Mouse (Mus musculus): Measurements from ENCODE around the gene Hoxd4.

Gene Hoxd4

GRCm38 (mm10) chr2:74738623-74739475, 27.1 kb downstream of the Hoxd4 start:
- in situ Hi-C loops (cut with MseI, MboI): no loop called here

GRCm38 (mm10) chr2:74739476-74739800, 27.7 kb downstream of the Hoxd4 start:
- in situ Hi-C loops (cut with MseI, MboI): no loop called here

GRCm38 (mm10) chr2:74739869-74740268, 28.1 kb downstream of the Hoxd4 start:
- in situ Hi-C loops (cut with MseI, MboI): no loop called here

- in situ Hi-C loops (cut with MseI, MboI): no loop called here
These were observed 28.8 kb downstream of the Hoxd4 start for GRCm38 (mm10) chr2:74740311-74741091.

GRCm38 (mm10) chr2:74741252-74741978, 29.7 kb downstream of the Hoxd4 start:
- in situ Hi-C loops (cut with MseI, MboI): no loop called here

GRCm38 (mm10) chr2:74741979-74742277, 30.2 kb downstream of the Hoxd4 start:
- in situ Hi-C loops (cut with MseI, MboI): no loop called here

GRCm38 (mm10) chr2:74745540-74746297, 34.0 kb downstream of the Hoxd4 start:
- in situ Hi-C loops (cut with MseI, MboI): no loop called here

- in situ Hi-C loops (cut with MseI, MboI): no loop called here
These were observed 34.7 kb downstream of the Hoxd4 start for GRCm38 (mm10) chr2:74746298-74746921.

GRCm38 (mm10) chr2:74747006-74747405, 35.3 kb downstream of the Hoxd4 start:
- in situ Hi-C loops (cut with MseI, MboI): no loop called here

GRCm38 (mm10) chr2:74747661-74748141, 36.0 kb downstream of the Hoxd4 start:
- in situ Hi-C loops (cut with MseI, MboI): no loop called here

- in situ Hi-C loops (cut with MseI, MboI): no loop called here
These were observed 36.8 kb downstream of the Hoxd4 start for GRCm38 (mm10) chr2:74748436-74748995.

- in situ Hi-C loops (cut with MseI, MboI): no loop called here
These were observed 37.8 kb downstream of the Hoxd4 start for GRCm38 (mm10) chr2:74749337-74750121.

- in situ Hi-C loops (cut with MseI, MboI): no loop called here
These were observed 39.1 kb downstream of the Hoxd4 start for GRCm38 (mm10) chr2:74750731-74751250.

- in situ Hi-C loops (cut with MseI, MboI): no loop called here
These were observed 40.1 kb downstream of the Hoxd4 start for GRCm38 (mm10) chr2:74751861-74752260.

GRCm38 (mm10) chr2:74752431-74753174, 40.9 kb downstream of the Hoxd4 start:
- in situ Hi-C loops (cut with MseI, MboI): no loop called here

- in situ Hi-C loops (cut with MseI, MboI): no loop called here
These were observed 41.4 kb downstream of the Hoxd4 start for GRCm38 (mm10) chr2:74753175-74753523.

- in situ Hi-C loops (cut with MseI, MboI): no loop called here
These were observed 42.0 kb downstream of the Hoxd4 start for GRCm38 (mm10) chr2:74753711-74754110.

- in situ Hi-C loops (cut with MseI, MboI): no loop called here
These were observed 48.4 kb downstream of the Hoxd4 start for GRCm38 (mm10) chr2:74760146-74760545.

GRCm38 (mm10) chr2:74761941-74762340, 50.2 kb downstream of the Hoxd4 start:
- in situ Hi-C loops (cut with MseI, MboI): no loop called here
